Mouse (Mus musculus): ENCODE data around the gene Fam184a.

Fam184a gene

DNA sequence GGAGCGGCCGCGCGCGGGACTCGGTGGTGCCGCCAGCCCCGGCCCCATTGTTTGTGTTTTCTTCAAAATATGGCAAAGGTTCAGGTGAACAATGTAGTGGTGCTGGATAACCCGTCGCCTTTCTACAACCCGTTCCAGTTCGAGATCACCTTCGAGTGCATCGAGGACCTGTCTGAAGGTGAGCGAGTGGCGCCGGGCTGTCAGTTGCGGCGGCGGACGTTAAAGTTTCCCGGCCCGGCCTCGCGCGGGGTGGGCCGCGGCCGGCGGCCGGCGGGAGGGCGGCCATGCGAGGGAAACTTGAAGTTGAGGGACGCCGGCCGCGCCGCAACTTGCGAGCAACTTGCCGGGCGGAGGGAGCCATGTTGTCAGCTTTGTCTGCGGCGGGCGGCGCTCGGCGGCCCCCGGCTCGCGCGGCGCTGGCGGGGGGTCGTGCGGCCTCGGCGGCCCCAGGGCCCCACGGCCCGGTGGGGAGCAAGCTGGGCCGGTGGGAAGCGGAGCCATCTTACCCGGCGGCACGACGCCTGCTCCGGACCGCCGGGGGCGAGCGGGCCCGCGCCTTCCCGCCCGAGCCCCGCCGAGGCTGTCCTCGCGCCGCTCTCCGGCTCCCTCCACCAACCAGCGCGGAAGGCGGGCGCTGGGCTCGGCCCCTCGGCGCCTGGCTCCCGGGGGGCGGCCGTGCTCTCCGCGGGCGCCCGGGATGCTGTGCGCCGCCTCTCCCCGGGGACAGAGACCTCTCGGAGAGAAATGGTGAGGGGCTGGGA lies 153.6 kb downstream of the Fam184a start:
- peak; percentile 44 to 64 for DNase-seq

DNA sequence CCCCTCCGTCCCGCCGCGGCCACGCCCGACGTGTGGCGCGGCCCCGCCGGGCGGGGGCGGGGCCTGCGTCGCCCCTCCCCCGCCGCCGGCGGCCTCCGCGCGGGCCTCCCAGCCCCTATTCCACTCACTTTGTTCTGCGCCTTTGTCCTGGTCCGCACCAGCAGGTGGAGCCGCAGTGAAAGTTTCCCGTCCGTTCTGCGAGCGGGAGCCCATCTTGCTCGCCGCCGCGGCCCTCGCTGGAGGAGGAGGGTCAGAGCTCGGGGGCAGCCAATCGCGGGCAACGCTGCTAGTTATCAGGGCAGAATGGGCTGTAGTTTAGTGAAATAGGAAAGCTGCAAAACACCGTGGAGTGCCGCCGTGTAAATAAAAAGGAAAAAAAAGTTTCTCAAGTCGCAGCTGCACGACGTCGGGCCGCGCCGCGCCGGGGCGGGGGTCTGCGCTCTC lies 154.2 kb downstream of the Fam184a start, which contains the start of gene Asf1a:
Gene Asf1a (plus strand): TSS at position 81 of the 444 bp plus-strand sequence.
- DNase-seq, result peak; percentile 97 to 98

DNA sequence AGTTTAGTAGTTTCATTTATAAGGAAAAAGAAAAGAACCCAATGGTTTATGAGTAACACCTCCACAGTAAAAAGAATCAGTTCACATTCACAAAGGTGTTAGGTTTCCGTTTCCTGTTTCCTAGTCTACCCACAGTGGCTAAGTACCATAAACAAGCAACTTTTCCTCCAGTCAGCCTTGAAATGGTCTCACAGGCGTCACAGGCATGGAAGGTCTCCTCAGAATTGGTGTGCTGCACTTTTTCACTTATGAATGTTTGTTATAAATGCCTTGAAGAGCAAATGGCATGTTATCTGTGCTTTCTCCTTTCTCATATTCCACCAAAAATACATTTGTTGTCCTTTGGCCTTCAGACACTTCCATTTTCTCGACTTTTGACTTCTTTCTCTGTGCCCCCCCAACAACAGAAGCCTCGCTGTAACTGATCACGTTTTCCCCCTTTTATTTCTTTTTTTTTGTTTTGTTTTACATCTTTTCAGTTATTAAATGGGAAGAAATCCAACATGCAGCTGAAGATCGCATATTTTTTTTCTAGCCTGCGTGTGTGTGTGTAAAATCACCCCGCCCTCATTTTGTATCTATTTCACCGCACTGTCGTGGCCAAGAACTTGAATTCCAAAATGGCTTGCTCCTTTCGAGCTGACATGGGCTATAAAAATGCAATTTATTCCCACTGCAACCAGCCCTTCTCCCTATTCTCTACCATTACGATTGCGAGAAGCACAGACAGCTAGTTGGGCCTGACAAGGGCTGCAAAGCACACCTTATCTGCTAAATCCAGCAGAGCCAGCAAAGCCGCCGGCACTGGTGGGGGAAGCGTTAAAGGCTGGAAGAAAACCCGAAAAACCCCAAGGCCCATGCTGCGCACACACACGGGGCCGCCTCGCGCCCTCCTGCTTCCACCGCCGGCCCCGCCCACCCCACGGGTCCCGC lies 154.9 kb downstream of the Fam184a start:
- DNase-seq, result no peak

DNA sequence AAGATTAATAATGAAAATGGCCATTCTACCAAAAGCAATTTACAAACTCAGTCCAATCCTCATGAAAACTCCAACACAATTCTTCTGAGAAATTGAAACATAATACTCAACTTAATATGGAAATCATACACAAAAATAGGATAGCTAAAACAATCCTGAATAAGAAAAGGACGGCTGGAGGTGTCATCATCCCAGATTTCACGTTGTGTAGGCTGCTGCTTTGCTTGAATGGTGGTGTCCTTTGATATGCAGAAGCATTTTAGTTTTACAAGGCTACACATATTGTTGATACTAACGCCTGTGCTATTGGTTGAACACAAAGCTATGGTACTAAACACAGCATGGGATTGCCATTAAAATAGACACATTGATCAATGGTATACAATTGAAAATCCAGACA lies 165.1 kb downstream of the Fam184a start:
- no peak for DNase-seq

Data from cerebellum, adult 18-20 months (tissue).